ENCODE assay signal across 8 mouse cellular contexts in genomic region chr6:117173876-117174275, GRCm38 (mm10). TPM values are rescaled to one million over a fixed set of nuclear protein-coding genes. Genes with fewer than 3 reads are reported as not detected.
DNase-seq lines count a peak whose midpoint lies in the region; ATAC-seq and TF ChIP-seq lines count a peak whose summit lies in the region.

No protein-coding gene starts in this region.

- peaks cover 11% of the 10 kb centered on the region for H3K4me1 ChIP-seq in forebrain, embryonic 12.5 days
- no peaks in the 10 kb centered on the region; the same call in 1 of the 2 replicates for H3K4me1 ChIP-seq in heart, embryonic 16.5 days (ENCODE audit: control insufficient read depth, insufficient read depth, low read length)
- H3K4me1 ChIP-seq in lung, embryonic 14.5 days (ENCODE audit: insufficient read depth): no peaks in the 10 kb centered on the region

- H3K27ac ChIP-seq in forebrain, embryonic 12.5 days: no peak overlapping the region
- H3K27ac ChIP-seq in heart, embryonic 16.5 days (ENCODE audit: low read length): no peak overlapping the region
- no peak overlapping the region for H3K27ac ChIP-seq in lung, embryonic 14.5 days (ENCODE audit: low read depth)

- 0 out of 2 replicates have a peak overlapping the region, but pooled peaks have one; percentile 4 for H3K4me3 ChIP-seq in forebrain, embryonic 12.5 days (replicated peaks)
- H3K4me3 ChIP-seq in heart, embryonic 16.5 days (ENCODE audit: low read length): no peak overlapping the region
- H3K4me3 ChIP-seq in lung, embryonic 14.5 days (ENCODE audit: low read depth, low read length): no peak overlapping the region

- no peaks in the 10 kb centered on the region for H3K36me3 ChIP-seq in forebrain, embryonic 12.5 days (replicated peaks)
- peaks cover 4% of the 10 kb centered on the region; the same call in 1 of the 2 replicates for H3K36me3 ChIP-seq in heart, embryonic 16.5 days (ENCODE audit: control insufficient read depth, insufficient read depth)
- H3K36me3 ChIP-seq in lung, embryonic 14.5 days (ENCODE audit: insufficient read depth): peaks cover 30% of the 10 kb centered on the region; the same call in 1 of the 2 replicates

- H3K9me3 ChIP-seq in forebrain, embryonic 12.5 days: no peaks in the 10 kb centered on the region
- H3K9me3 ChIP-seq in heart, embryonic 16.5 days (replicated peaks; ENCODE audit: control insufficient read depth, low read length): no peaks in the 10 kb centered on the region
- H3K9me3 ChIP-seq in lung, embryonic 14.5 days (ENCODE audit: low read depth, low read length): no peaks in the 10 kb centered on the region

- WGBS in forebrain, embryonic 12.5 days: 17% methylated on average over 11 of the region's 11 CpGs
- WGBS in heart, embryonic 16.5 days: 11% methylated on average over 11 of the region's 11 CpGs
- 16% methylated on average over 11 of the region's 11 CpGs for WGBS in lung, embryonic 14.5 days

- no peak overlapping the region for H3K9ac ChIP-seq in forebrain, embryonic 12.5 days
- no peak overlapping the region for H3K9ac ChIP-seq in heart, embryonic 16.5 days (ENCODE audit: low read length)
- H3K9ac ChIP-seq in lung, embryonic 14.5 days: peak overlapping the region; percentile 26; the same call in 1 of the 2 replicates

- peak overlapping the region; percentile 21; the same call in 1 of the 2 replicates for H3K4me2 ChIP-seq in forebrain, embryonic 12.5 days
- H3K4me2 ChIP-seq in heart, embryonic 16.5 days (ENCODE audit: low read depth, low read length): no peak overlapping the region
- peak overlapping the region; percentile 35 for H3K4me2 ChIP-seq in lung, embryonic 14.5 days

- H3K27me3 ChIP-seq in forebrain, embryonic 12.5 days: peaks cover 50% of the 10 kb centered on the region
- H3K27me3 ChIP-seq in heart, embryonic 16.5 days (ENCODE audit: control insufficient read depth, insufficient read depth, low read length): peaks cover 10% of the 10 kb centered on the region
- peaks cover 14% of the 10 kb centered on the region for H3K27me3 ChIP-seq in lung, embryonic 14.5 days (ENCODE audit: insufficient read depth, low read length)

- peak; percentile 86 for DNase-seq in ES-CJ7 (ENCODE audit: low read depth, low spot score)
- DNase-seq in c-Kit-positive CD71-negative TER-119-negative erythroid progenitor cells, embryonic 14.5 days (ENCODE audit: low read depth): peak; percentile 26
- DNase-seq in kidney, postnatal 36 days: peak; percentile 78 to 92
- peak; percentile 92 for DNase-seq in lung, embryonic 14.5 days
- DNase-seq in retina, postnatal 7 days (ENCODE audit: low read depth, low spot score): peak; percentile 44
- peak; percentile 61 for DNase-seq in yolk sac, embryonic 10.5 days (ENCODE audit: low spot score)

- ATAC-seq in forebrain, embryonic 12.5 days (ENCODE audit: low FRiP score): peak; percentile 54
- ATAC-seq in heart, embryonic 16.5 days (replicated peaks; ENCODE audit: extremely low read depth, insufficient read depth, low FRiP score): peak; percentile 51
- peak; percentile 61 for ATAC-seq in lung, embryonic 14.5 days (ENCODE audit: insufficient read depth)

- TF ChIP-seq CTCF in lung, embryonic 14.5 days (IDR thresholded peaks at IDR 0.05; ENCODE audit: low read depth): peak; percentile 91

RNA-seq across cellular contexts. Expression of gene Cxcl12, which starts 5.5 kb away (rescaled TPM):
- 56.4 and 63.4 TPM in 2 replicates for polyA plus RNA-seq in forebrain, embryonic 12.5 days (2016; fragmentation: Nextera tagmentation; extraction: Ambion mirVana)
- polyA plus RNA-seq in heart, embryonic 16.5 days (2015; fragmentation: Nextera tagmentation; extraction: Ambion mirVana): 119 and 138 TPM in 2 replicates
- polyA plus RNA-seq in lung, embryonic 14.5 days (2014; fragmentation: Nextera tagmentation; extraction: Ambion mirVana): 87.4 and 91.0 TPM in 2 replicates

Comparison
In these comparisons a context has a peak if more than half of its experiments do, and no peak if none do; other contexts are left out.
1. DNase-seq: peak in every context shown above with its lines; median percentile 92 in lung, embryonic 14.5 days; 86 in ES-CJ7; 85 in kidney, postnatal 36 days; 61 in yolk sac, embryonic 10.5 days; 44 in retina, postnatal 7 days; 26 in c-Kit-positive CD71-negative TER-119-negative erythroid progenitor cells, embryonic 14.5 days.